Mouse (Mus musculus) urinary bladder, adult 2 months (tissue): Measurements from ENCODE around the gene Irf2. TPM values are rescaled to one million over a fixed set of nuclear protein-coding genes. Genes with fewer than 3 reads are reported as not detected.

Experiments
- DNase-seq: peaks from one replicate; pipeline ENCODE4 v3.0.0; 2022; ENCODE audit warnings: low spot score
- polyA plus RNA-seq: library from polyadenylated mRNA; depleted of rRNA; stranded (reverse); fragments of >200 nt; gene quantifications from 2 replicates; pipeline ENCODE4 v1.2.3, GENCODE M21; 2012

Irf2 gene
- polyA plus RNA-seq, 1 experiment = 15.0 TPM

DNA sequence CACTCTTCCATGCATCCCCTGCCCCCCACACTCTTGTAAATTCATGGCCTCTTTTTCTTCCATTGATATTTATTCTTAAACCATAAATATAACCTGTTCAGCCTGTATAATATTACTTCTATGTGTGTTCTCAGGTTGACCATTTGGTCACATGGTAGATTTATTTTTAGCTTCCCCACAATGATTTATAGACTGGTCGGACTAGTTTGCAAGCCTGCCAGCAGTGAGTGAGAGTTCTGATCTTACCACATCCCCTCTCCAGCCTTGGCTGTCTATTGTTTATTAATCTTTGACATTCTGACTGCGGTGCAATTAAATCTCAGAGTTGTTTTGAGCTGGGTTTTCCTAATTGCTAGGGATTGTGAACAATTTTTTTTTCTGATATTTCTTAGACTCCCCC, 60.2 kb downstream of the Irf2 start:
- DNase-seq = no peak

DNA sequence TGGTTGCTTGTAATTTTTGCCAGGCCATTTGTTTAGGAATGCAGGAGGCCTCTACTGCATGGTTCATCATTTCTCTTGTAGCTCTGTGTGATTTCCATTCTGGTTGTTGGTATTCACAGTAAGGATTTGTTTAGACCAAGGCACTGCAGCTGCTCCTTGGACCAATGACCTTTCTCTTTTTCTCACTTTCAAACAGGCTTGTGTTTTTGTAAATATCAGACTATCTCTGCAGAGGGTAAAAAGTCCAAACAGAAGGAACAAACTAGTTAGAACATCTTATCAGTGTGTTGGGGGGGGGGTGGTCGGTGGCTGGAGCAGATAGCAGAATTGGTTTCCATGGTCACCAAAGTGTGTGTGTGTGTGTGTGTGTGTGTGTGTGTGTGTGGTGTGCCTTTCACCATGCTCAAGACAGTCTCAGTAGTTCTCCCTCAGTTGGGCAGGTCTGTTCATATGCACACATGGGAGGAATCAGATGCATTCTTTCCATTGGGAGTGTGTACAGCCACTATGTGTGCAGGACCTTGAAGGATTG, 61.7 kb downstream of the Irf2 start:
- no peak for DNase-seq

DNA sequence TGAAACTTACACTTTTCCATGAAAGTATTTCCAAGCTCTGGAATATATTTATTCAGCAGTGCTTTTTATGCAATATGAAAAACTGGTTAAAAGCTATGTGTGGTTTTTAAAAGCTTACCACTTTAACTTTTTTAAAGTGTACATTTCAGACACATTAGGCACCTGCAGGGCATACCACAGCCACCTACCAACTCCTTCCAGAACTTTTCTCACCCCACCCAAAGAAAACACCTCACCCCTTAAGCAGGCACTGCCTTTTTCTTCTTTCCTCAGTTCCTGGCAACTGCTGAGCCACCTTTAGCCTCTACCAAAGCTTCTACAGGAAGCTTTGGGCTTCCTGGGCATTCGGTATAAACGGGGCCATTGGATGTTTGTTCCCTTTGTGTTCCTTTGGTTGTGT, 62.5 kb downstream of the Irf2 start:
- no peak for DNase-seq

DNA sequence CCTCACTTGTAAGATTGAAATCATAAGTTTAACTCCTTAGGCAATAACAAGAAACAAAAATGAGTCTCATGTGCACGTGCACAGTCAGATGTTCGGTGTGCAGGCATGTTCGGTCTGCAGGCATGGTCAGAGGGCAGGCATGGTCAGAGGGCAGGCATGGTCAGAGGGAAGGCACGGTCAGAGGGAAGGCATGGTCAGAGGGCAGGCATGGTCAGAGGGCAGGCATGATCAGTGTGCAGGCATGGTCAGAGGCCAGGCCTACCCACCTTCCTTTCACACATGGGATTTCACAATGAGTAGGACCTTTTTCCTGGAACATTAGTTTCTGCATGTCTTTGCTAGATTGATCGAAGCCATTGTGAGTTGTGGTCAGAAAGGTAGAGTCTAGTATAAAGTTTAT, 65.2 kb downstream of the Irf2 start:
- DNase-seq = no peak

DNA sequence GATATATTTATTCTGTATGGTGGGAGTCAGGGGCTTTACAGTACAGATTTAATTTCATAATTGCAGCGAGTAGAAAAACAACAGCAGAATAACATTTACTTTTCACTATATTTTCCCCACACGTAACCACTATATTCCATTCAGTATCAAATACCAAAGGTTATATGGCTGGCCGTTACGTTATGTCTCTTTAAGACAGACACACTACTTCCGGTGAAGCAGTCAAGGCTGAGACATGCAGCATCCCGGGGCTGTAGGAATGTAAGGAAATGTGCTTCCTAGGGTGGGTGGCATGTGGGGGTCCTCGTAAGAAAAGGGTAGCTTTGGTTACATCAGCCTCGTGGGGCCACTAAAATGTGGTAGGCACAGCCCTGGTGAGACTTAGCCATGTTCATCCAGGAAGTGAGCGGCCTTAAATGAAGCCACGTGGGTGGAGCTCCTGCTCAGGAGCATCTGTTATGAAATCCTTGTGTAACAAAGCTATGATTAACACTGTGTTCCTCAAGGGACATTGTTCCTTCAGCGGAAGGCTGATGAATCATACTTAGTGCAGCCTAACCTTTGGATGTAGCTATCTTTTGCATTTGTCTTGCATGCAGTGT, 71.6 kb downstream of the Irf2 start:
- DNase-seq = no peak

DNA sequence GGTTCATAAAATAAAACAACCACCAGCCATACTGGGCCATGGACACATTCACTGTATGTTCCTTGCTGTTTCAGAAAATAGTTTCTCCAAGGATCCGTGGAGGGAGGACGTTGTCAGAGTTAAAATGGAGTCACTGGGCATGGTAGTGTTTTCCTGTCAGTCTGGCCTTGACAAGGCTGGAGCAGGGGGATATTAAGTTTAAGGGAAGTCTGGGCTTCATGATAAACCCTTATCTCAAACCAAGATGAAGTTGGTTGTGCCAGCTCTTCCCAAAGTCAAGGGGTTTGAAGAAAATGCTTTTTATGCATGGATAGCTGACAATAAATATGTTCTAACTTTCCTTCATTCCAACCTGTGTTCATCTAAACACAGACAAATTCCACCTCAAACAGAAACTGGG, 72.4 kb downstream of the Irf2 start:
- DNase-seq = no peak

DNA sequence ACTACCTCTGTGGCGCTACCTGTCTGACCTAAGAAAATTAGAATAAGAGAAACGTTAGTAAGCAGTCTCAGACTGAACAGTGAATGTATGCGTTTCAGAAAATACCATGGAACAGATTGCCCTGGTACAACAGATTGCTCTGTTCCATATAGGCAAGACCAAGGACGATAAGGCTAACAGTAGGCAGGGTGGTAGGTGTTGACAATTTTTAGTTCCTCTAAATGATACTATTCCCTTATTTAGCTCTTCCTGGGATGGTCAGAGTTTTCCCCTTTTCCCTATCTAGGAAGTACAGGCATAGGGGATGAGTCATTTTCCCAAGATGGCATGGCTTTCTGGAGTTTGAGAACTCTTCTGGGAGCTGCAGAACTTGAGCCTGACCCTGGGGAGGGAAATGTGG, 73.4 kb downstream of the Irf2 start:
- DNase-seq = no peak

DNA sequence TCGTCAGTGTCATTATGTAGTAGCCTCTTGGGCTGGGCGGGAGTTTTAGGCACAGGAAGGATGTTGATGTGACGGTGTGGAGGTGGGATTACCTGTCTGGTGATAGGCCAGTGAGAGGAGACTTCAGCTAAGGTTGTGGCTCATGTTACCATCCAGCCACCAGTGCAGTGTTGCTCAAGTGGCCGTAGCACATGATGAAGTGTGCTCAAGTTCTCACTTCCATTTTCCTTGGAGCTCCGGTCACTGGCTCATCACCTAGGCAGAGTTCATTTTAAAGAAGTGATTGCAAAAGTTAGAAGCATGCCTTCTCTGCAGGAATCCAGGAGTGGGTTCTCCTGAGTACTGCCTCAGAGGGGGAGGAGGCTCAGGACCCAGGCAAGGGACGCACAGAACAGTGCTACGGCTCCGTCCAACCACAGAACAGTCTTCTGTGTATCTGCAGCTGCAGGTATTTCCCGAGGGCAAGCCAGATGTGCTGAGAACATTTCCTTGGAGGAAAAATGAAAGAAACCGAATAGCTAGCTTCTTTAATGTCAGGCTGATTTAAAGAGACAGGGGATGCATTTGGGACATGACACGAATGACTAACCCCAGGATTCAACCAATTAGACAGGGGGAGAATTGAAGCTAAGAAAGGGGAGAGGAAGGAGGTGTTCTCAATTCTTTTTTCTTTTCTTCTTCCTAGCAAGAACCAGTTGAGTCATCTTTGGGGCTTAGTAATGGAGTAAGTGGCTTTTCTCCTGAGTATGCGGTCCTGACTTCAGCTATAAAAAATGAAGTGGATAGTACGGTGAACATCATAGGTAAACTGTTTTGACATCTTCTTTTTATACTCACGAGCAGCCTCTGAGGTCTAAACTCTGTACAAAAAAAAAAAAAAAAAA, 78.8 kb downstream of the Irf2 start:
- no peak for DNase-seq

DNA sequence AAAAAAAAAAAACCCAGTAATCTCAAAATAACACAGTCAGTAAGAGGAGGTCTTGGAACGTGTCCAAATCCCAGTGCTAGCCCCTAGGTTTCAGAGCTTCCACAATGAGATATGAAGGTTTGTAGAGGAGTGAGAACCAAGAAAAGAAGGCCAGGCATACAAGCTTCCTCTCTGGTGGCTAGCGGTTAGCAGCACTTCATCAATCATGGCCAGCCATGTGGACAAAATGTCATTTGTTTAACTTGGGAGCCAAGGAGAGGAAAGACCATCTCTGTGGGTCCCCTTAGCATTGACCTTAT, 79.4 kb downstream of the Irf2 start:
- DNase-seq = no peak

DNA sequence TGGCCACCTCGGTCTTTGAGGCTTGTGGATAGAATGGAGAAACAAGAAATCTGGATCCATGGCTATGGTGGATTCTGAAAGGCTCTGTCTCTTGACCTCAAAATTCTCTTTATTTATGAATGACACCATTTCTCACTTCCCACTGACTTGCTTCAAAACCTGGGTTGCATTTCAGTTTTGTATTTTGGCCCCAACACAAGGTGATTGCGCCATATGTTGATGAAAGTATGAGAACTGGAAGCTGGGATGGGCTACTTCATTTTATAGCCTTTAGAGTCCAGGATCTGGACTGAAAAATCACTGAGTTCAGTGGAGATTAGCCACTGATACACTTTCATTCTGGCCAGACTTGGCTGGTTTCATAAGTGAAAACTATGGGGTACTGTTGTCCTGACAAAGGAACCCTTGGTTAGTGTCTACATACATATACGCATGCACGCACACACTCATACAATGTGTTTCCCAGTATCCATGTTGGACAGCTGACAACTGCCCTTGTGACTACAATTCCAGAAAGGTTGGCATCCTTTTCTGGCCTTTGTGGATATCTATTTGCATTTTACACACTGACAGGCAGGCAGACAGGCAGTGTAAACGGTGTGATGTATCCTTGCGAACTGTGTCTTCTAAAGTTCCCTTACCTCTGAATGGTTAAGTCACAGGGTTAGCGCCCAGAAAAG, 89.3 kb downstream of the Irf2 start:
- DNase-seq = no peak

DNA sequence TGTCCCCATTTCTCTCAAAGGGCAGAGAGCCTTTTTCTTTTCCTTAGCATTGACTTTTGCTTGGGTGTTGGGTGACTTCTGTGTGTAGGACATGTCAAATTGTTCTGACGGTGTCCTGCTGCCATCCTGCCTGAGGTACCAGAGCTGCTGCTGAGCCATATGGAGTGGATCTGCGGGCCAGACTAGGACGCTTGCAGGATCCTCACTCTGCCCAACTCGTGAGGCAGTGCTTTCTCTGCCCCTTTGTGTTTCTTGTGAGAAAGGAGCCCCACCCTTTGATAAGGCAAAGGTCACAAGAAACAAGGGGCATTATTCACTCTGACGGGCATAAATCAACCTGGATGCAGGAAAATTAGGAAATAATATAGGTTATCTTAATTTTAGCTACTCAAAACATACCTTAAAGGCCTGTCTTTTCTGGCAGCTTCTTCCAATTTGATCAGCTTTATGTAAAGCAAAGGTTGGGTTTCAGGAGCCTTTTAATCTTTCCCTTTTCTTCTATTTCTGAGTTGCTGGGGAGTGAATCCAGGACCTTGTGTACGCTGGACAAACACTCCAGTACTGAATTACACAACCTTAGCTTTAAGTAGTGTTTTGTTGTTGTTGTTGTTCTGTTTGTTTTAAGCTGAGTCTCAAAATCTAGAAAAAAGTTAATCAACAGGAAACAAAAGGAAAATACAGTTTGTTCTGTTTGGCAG, 90.0 kb downstream of the Irf2 start:
- no peak for DNase-seq

DNA sequence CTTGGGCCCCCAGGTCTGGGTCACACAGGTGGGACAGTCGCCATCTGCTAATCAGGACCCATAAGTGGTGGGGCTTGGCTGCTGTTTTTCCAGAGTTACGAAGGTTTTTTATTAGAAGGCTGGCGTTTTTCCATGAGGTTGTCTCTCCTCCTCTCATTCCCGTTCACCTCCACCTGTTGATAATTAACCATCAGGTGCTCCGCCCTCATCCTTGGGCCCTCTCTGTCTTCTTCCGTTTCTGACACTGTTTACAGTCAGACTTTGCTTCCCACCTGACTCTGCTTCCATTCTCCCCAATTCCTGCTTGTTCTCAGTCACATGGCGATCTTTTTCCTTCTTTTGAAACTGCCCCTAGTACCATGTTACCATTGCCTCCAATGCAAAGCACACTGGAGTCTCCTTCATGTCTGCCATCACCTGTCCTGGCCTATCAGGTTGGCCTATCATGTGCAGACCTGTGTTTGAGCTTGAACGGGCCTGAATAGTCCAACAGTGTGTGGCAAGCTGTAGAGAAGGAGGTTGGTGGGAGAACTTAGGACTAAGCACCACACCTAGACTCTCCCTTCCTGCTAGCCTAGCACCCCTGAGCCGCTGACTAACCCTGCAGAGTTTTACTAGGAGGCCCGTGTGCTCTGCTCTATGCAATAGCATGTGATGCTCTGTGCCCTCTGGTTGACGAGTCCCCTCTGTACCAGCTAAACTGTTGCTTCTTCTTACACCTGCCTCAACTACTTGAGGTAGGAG, 90.8 kb downstream of the Irf2 start:
- no peak for DNase-seq

DNA sequence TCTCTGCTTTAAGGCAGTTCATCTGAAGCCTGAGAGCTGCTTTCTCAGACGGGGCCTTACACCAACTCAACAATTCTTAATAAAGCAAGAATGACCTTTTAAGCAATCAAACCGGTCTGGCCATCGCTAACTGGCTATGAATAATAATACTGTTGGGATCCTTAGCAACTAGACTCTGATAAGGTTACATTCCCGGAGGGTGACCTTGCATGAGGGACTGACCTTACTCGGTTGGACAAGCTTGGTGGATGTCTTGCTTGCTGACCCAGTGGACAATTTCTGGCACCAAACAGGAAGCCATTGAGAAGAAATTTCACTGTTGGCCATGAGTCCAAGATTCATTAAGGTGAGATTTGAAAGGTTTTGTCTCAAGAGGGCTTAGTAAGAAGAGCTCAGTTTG, 92.4 kb downstream of the Irf2 start:
- DNase-seq = no peak

DNA sequence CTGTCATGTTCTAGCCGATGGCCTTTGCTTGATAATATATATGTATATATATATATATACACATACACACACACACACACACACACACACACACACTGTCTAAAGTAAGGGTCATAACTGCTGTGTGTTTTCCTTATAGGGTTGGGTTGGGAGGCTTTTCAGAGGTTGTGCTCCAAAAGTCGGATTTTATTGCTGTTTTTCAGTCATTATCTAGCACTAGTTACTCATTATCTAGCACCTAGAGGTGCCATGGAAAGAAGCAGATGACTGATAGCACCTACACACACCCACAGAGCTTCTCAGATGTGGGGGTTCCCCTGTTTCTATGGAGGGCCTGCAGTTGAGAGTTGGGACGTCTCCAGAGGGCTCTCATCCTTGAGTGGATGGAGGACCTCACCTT, 92.9 kb downstream of the Irf2 start:
- DNase-seq = no peak

DNA sequence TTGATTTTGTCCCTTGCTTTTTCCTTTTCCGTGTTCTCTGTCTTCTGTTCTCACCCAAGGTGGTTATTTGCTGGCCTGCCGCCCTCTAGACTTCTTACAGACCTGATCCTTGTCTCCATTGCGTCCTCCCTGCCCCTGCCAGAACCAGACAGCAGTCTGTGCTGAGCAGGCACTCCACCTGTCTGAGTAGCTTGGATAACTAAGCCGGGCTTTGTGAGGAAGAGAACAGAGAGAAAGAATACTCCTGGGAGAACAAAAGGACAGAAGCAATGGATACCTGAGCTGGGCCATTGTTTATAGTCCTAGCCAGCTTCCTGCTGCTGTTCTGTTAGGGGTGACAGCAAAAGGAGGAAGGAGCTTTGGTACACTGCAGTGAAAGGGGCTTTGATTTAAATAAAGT, 94.2 kb downstream of the Irf2 start:
- DNase-seq = no peak

DNA sequence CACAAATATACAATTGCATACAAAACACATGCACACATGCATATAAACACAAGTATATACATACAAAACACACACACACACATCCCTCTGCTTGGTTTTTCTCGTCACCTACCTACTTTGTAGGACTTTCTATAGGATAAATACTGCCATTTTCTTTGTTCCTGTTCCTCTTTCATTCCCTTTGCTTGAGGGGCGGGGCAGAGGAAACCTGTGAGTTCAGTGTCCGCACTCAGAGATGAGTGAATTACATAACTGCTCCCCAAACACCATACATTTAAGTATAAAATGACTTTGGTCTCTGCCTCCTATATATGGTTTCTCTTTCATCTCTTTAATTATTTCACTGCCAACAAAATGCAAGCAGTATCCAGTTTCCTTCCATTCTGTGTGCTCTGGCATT, 94.9 kb downstream of the Irf2 start:
- DNase-seq = no peak

DNA sequence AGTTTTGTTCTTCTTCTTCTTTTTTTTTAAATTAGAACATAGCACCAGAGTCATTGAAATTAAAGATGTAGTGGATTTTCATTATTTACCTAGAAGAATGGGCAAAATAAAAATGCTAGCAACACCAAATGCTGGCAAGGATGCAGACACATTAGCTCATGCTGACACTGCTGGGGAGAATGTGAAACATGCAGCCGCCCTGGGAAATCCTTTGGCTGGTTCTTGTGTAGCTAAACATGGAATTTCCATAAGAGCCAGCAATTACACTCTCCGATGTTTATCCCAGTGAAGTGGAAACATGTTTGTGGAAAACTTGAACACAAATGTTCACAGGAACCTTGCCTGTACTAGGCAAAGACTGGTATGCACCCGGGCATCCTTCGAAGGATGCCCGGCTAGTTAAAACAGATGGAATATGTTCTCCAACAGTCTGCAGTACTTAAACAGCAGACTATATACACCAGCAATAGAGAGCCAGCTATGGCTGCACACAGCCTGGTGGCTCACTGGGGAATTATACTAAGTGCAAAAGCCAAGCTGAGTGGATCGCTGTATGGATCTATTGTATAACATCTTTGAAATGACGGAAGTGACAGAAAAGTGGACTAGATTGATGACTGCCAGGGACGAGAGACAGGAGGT, 96.6 kb downstream of the Irf2 start:
- DNase-seq = no peak

DNA sequence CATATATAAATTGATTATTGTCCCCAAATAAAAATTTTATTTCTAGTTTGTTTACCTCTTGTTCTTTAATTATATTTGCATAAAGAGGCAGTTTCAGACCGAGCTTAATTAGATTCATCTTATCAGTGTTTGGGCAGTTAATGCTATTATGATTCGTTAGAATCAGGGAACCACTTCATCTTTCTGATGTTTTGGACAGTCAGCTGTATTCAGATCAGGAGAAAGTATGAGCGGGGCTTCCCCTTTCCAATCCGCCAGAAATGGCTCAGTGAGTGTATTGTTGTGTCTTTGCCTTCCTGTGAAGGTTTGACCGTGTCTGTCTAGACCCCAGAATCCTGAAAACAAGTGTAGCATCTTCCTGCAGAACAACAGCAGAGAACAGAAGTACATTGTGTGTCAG, 97.4 kb downstream of the Irf2 start:
- DNase-seq = no peak

DNA sequence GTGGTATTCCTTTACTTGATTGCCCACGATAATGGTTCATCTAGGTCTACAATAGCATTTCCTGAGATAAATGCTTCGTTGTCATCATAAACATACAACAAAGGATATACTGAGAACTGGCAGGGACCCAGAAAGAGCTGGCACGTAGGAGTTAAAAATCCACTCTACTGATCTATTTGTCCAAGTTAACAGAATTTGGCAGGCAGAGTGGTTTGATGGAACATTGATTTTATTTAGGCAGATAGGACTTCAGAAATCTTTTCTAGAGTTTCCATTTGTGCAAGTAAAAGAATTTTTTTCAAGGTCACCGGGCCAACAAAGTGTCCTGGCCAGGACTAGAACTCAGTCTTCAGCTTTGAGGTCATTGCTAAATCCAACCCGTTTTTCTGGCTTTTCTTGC, 98.5 kb downstream of the Irf2 start:
- no peak for DNase-seq

DNA sequence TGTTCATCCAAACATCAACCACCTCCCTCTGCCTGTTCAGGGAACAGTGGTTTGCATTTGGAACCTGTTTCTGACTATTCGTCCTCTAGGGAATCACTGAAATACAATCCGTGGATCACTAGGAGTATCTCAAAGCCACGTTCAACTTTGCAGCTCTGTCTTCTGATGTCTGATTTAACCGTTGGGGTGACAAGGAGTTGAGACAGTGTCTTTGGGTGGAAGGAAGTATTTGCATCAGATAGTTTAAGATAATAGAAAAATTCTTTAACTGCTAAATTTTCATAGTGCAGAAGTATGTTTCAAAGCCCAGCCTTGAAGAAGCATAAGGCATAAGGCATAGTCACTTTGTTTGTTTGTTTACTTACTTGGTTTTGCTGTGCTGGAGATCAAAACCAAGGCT, 100.9 kb downstream of the Irf2 start:
- no peak for DNase-seq

DNA sequence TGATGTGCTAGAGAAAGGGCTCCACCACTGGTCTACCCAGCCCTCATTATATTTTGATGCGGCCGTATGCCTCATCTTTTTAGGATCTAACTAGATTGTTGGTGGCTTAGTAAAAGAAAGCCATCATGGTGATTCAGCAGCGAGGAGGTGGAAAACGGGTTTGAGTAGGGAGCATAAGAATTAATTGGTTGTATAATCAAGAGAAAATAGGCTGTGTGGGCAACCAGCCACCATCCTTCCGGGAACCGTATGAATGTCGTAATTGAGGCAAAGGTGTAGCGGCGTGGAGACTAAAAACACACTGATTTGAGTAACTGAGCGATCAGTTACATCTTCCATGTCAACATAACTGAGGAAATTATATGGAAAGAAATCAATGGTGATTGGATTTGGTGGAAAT, 101.3 kb downstream of the Irf2 start:
- no peak for DNase-seq
